Mouse (Mus musculus): ENCODE measurements around the gene Olfr1555-ps1.
"Not testable (repeated sequence)": the region's sequence is repeated elsewhere in the genome, so short reads cannot be mapped to it uniquely, and the experiment has no call there.

DNA sequence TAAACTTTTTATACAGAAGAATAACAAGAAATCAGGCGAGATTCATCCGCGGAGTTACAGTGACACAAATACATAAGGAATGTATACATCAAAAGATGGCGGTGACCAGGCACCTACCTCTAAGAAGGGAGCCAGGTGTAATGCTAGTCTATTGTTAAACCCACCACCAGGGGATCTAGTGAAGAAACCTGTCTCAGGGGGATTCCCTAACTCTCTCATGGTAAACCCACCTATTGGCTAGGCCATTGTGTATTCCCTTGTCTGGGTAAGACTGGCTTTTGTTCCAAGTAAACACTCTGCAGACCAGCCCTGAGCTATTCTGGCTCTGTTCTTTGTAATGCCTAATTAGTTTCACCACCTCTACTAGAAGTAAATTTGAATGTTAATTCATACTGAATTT is 29.2 kb upstream of the Olfr1555-ps1 start:
- TF ChIP-seq ZNF384 (IDR thresholded peaks at IDR 0.05; ENCODE audit: low read depth, low read length); HCFC1 (IDR thresholded peaks at IDR 0.05; ENCODE audit: borderline replicate concordance, insufficient read depth, low read length): not testable (repeated sequence)
